Comparison of ENCODE assay signal across 8 mouse cellular contexts in genomic region chr9:121704646-121705625, GRCm38 (mm10). TPM values are rescaled to one million over a fixed set of nuclear protein-coding genes. Genes with fewer than 3 reads are reported as not detected.
DNase-seq lines count a peak whose midpoint lies in the region; ATAC-seq and TF ChIP-seq lines count a peak whose summit lies in the region.

TSS of gene Sec22c (minus strand) at chr9:121705490.

- 1% methylated on average over 64 of the region's 69 CpGs for WGBS in heart, embryonic 11.5 days (ENCODE audit: insufficient replicate concordance)
- 2% methylated on average over 60 of the region's 69 CpGs for WGBS in kidney, embryonic 16.5 days
- under 1% methylated on average over 69 of the region's 69 CpGs for WGBS in liver, adult 2 months

- H3K9ac ChIP-seq in heart, embryonic 11.5 days (ENCODE audit: low read depth, low read length), result peak within 1 kb of the TSS; percentile 76
- peak within 1 kb of the TSS; percentile 85 for H3K9ac ChIP-seq in kidney, embryonic 16.5 days (replicated peaks; ENCODE audit: low read length)
- H3K9ac ChIP-seq in liver, adult 2 months (ENCODE audit: low read depth, low read length), result peak within 1 kb of the TSS; percentile 73

- H3K79me2 ChIP-seq in liver, adult 2 months (ENCODE audit: control insufficient read depth, insufficient read depth, low read length), result no peaks in the 10 kb centered on the region
- peaks cover 4% of the 10 kb centered on the region for H3K79me2 ChIP-seq in myocyte (ENCODE audit: control insufficient read depth, insufficient read depth)

- peak within 1 kb of the TSS; percentile 72 for H3K4me3 ChIP-seq in heart, embryonic 11.5 days (ENCODE audit: low read depth, low read length)
- peak within 1 kb of the TSS; percentile 90 for H3K4me3 ChIP-seq in kidney, embryonic 16.5 days (ENCODE audit: low read length)
- peak within 1 kb of the TSS; percentile 72 for H3K4me3 ChIP-seq in liver, adult 2 months (ENCODE audit: insufficient read depth, low read depth, low read length)
- H3K4me3 ChIP-seq in myocyte, result peak within 1 kb of the TSS; percentile 26

- peak; percentile 93 to 95 for DNase-seq in B cell, adult 2 months
- peak; percentile 97 for DNase-seq in brain, adult 2 months (ENCODE audit: low read depth, low spot score)
- peak; percentile 96 for DNase-seq in liver, adult 2 months (ENCODE audit: extremely low read depth, low read depth, low spot score)
- peak; percentile 91 for DNase-seq in splenic B cell, adult 2 months (ENCODE audit: low read depth, low spot score)

- H3K9me3 ChIP-seq in heart, embryonic 11.5 days (replicated peaks; ENCODE audit: control insufficient read depth, low read length), result no peaks in the 10 kb centered on the region
- H3K9me3 ChIP-seq in kidney, embryonic 16.5 days (ENCODE audit: low read length), result no peaks in the 10 kb centered on the region

- peak within 1 kb of the TSS; percentile 74 for H3K27ac ChIP-seq in heart, embryonic 11.5 days (ENCODE audit: low read depth, low read length)
- peak within 1 kb of the TSS; percentile 84 for H3K27ac ChIP-seq in kidney, embryonic 16.5 days (ENCODE audit: low read length)
- peak within 1 kb of the TSS; percentile 82 for H3K27ac ChIP-seq in liver, adult 2 months (replicated peaks; ENCODE audit: insufficient read depth, low read depth, low read length)

- ATAC-seq in erythroblast, adult 5-6 weeks (replicated peaks; ENCODE audit: low FRiP score, poor library complexity, severe bottlenecking), result peak; percentile 84
- peak; percentile 99 for ATAC-seq in heart, embryonic 11.5 days (replicated peaks; ENCODE audit: insufficient number of reproducible peaks, low FRiP score, low TSS enrichment)
- ATAC-seq in kidney, embryonic 16.5 days (ENCODE audit: low FRiP score, low TSS enrichment), result peak; percentile 97

- no peaks in the 10 kb centered on the region for H3K36me3 ChIP-seq in heart, embryonic 11.5 days (ENCODE audit: control insufficient read depth, insufficient read depth, low read length)
- no peaks in the 10 kb centered on the region for H3K36me3 ChIP-seq in kidney, embryonic 16.5 days (ENCODE audit: insufficient read depth, low read length)
- no peaks in the 10 kb centered on the region for H3K36me3 ChIP-seq in liver, adult 2 months (ENCODE audit: control insufficient read depth, insufficient read depth, low read length)
- no peaks in the 10 kb centered on the region for H3K36me3 ChIP-seq in myocyte (ENCODE audit: control insufficient read depth, insufficient read depth)
- no peaks in the 10 kb centered on the region for H3K36me3 ChIP-seq in splenic B cell, adult 2 months (ENCODE audit: control insufficient read depth, insufficient read depth, low read length, poor library complexity, severe bottlenecking)

- peaks cover 21% of the 10 kb centered on the region for H3K4me1 ChIP-seq in heart, embryonic 11.5 days (ENCODE audit: control insufficient read depth, insufficient read depth, low read length)
- H3K4me1 ChIP-seq in kidney, embryonic 16.5 days (ENCODE audit: insufficient read depth, low read length), result peaks cover 29% of the 10 kb centered on the region
- H3K4me1 ChIP-seq in liver, adult 2 months (ENCODE audit: control insufficient read depth, insufficient read depth, low read length), result peaks cover 12% of the 10 kb centered on the region

- TF ChIP-seq POLR2A in liver, adult 2 months (IDR thresholded peaks at IDR 0.05; ENCODE audit: extremely low read depth, insufficient read depth, low read length), result 0 out of 2 replicates have a peak, but pooled peaks have one; percentile 39
- peak; percentile 52 for TF ChIP-seq POLR2A in myocyte (IDR thresholded peaks at IDR 0.05; ENCODE audit: insufficient read length, low read depth)

- H3K27me3 ChIP-seq in heart, embryonic 11.5 days (ENCODE audit: control insufficient read depth, insufficient read depth, low read length), result no peaks in the 10 kb centered on the region
- H3K27me3 ChIP-seq in kidney, embryonic 16.5 days (ENCODE audit: insufficient read depth, low read length), result no peaks in the 10 kb centered on the region
- no peaks in the 10 kb centered on the region for H3K27me3 ChIP-seq in liver, adult 2 months (ENCODE audit: control insufficient read depth, insufficient read depth, low read length)
- H3K27me3 ChIP-seq in myocyte (ENCODE audit: control insufficient read depth, insufficient read depth, insufficient read length), result no peaks in the 10 kb centered on the region
- H3K27me3 ChIP-seq in splenic B cell, adult 2 months (ENCODE audit: control insufficient read depth, insufficient read depth, low read length, poor library complexity, severe bottlenecking), result no peaks in the 10 kb centered on the region

- peak within 1 kb of the TSS; percentile 87 for H3K4me2 ChIP-seq in heart, embryonic 11.5 days
- peak within 1 kb of the TSS; percentile 95 for H3K4me2 ChIP-seq in kidney, embryonic 16.5 days (replicated peaks; ENCODE audit: low read depth, low read length)
- H3K4me2 ChIP-seq in myocyte (ENCODE audit: low read depth), result peak within 1 kb of the TSS; percentile 98

- TF ChIP-seq CTCF in liver, adult 2 months (IDR thresholded peaks at IDR 0.05; ENCODE audit: low read depth, low read length), result 0 out of 2 replicates have a peak, but pooled peaks have one; percentile 21

- peak within 1 kb of the TSS; percentile 59 for H3ac ChIP-seq in myocyte (ENCODE audit: control insufficient read depth, insufficient read length)

TF ChIP-seq in myocyte, 11 proteins besides CTCF, POLR2A, EP300 and RAD21:
- TF ChIP-seq MYOG (IDR thresholded peaks at IDR 0.05; ENCODE audit: control insufficient read depth in 1 of 3, insufficient read depth in 1 of 3, insufficient read length in 2 of 3, low read depth in 2 of 3), result peak in 1 of 3 experiments; percentile 27
- no peak for TF ChIP-seq TCF12 (IDR thresholded peaks at IDR 0.05; ENCODE audit: insufficient read depth, poor library complexity, severe bottlenecking)
- peak; percentile 40 for TF ChIP-seq POLR2AphosphoS2 (IDR thresholded peaks at IDR 0.05; ENCODE audit: insufficient read length, low read depth)
- peak in 1 of 3 experiments; percentile 8 for TF ChIP-seq MYOD1 (IDR thresholded peaks at IDR 0.05; ENCODE audit: control insufficient read depth in 1 of 3, insufficient read length in 2 of 3, low read depth in 2 of 3)
- peak; percentile 11 for TF ChIP-seq SRF (IDR thresholded peaks at IDR 0.05; ENCODE audit: control insufficient read depth, insufficient read length, low read depth)

RNA-seq across cellular contexts. Expression of gene Sec22c, which starts in this region (rescaled TPM):
- total RNA-seq in erythroblast, adult 5-6 weeks (2015; ENCODE audit: low replicate concordance), result 4.2 and 6.5 TPM in 2 replicates
- 3.2 and 6.6 TPM in 2 replicates for total RNA-seq in erythroblast, adult 5-6 weeks (2017; ENCODE audit: low replicate concordance)
- polyA plus RNA-seq in heart, embryonic 11.5 days (2014; fragmentation: Nextera tagmentation; extraction: Ambion mirVana), result 4.3 and 4.8 TPM in 2 replicates
- polyA plus RNA-seq in kidney, embryonic 16.5 days (2015; fragmentation: Nextera tagmentation; extraction: Ambion mirVana), result 8.5 and 9.0 TPM in 2 replicates
- total RNA-seq in liver, adult 2 months (2014; rRNA removed), result 3.7 and 4.1 TPM in 2 replicates
- polyA plus RNA-seq in liver, adult 2 months (2012; rRNA removed), result 5.7 and 9.5 TPM in 2 replicates
- 6.2 TPM for polyA plus RNA-seq in myocyte (2012; fragmentation: generic; extraction: Trizol)

Comparison
In these comparisons a context has a peak if more than half of its experiments do, and no peak if none do; other contexts are left out.
1. Peak in every context shown above with its lines: DNase-seq, ATAC-seq, H3K4me3 ChIP-seq and H3K27ac ChIP-seq.
2. H3K4me3 ChIP-seq: peak in every context shown above with its lines; median percentile 90 in kidney, embryonic 16.5 days; 72 in heart, embryonic 11.5 days; 72 in liver, adult 2 months; 26 in myocyte.